Mouse (Mus musculus) hindbrain, embryonic 12.5 days (tissue): ENCODE results near the gene Melk. TPM values are rescaled to one million over a fixed set of nuclear protein-coding genes. Genes with fewer than 3 reads are reported as not detected.

Experiments
- ATAC-seq: fragments of 200-750 bp; cut with Nextera tagmentation; 2 replicates; pipeline ENCODE4 v1.8.0; 2017; ENCODE audit warnings: moderate TSS enrichment; ENCODE audit not compliant: low FRiP score
- H3K27ac ChIP-seq: fragments of 300-500 bp; sonication (generic); 2 replicates; pipeline ENCODE4 v1.5.1; 2016; ENCODE audit warnings: mild to moderate bottlenecking
- H3K27me3 ChIP-seq: fragments of 300-500 bp; sonication (generic); 2 replicates; pipeline ENCODE4 v1.6.1; 2016; ENCODE audit warnings: mild to moderate bottlenecking
- H3K36me3 ChIP-seq: fragments of 300-500 bp; sonication (generic); 2 replicates; pipeline ENCODE4 v1.6.1; 2016; ENCODE audit warnings: mild to moderate bottlenecking
- H3K4me1 ChIP-seq: fragments of 300-500 bp; sonication (generic); 2 replicates; pipeline ENCODE4 v1.6.1; 2016
- H3K4me2 ChIP-seq: fragments of 300-500 bp; sonication (generic); replicated peaks from 2 replicates; pipeline ENCODE4 v1.6.1; 2016; ENCODE audit warnings: mild to moderate bottlenecking
- H3K4me3 ChIP-seq: fragments of 300-500 bp; sonication (generic); 2 replicates; pipeline ENCODE4 v1.5.1; 2016; ENCODE audit warnings: mild to moderate bottlenecking
- H3K9ac ChIP-seq: fragments of 300-500 bp; sonication (generic); 2 replicates; pipeline ENCODE4 v1.6.1; 2016; ENCODE audit warnings: mild to moderate bottlenecking, moderate library complexity
- H3K9me3 ChIP-seq: fragments of 300-500 bp; sonication (generic); replicated peaks from 2 replicates; pipeline ENCODE4 v1.6.1; 2016; ENCODE audit warnings: mild to moderate bottlenecking
- WGBS: fragments of 180-500 bp; shearing (Covaris S2); methylation state at CpG from one replicate; pipeline ENCODE4 v1.1.7; 2016; 5-methylcytosine and 5-hydroxymethylcytosine counted together
- polyA plus RNA-seq: library from polyadenylated mRNA; unstranded; fragments of >200 nt; fragmentation: Nextera tagmentation; extraction: Ambion mirVana; gene quantifications from 2 replicates; pipeline ENCODE4 v1.2.1, GENCODE M21; 2016

Melk gene
- 32.0 and 33.7 TPM in 2 replicates for polyA plus RNA-seq

GRCm38 (mm10) chr4:44300781-44301750 is at the start of gene Melk:
Melk (plus strand) TSS chr4:44300876.
- H3K9me3 ChIP-seq, result no peaks in the 10 kb centered on the region
- H3K27me3 ChIP-seq, result no peaks in the 10 kb centered on the region
- peak within 1 kb of the TSS; percentile 75 for H3K4me2 ChIP-seq
- peak within 1 kb of the TSS; percentile 55; the same call in 1 of the 2 replicates for H3K27ac ChIP-seq
- peak; percentile 81 for ATAC-seq
- no peaks in the 10 kb centered on the region for H3K36me3 ChIP-seq
- H3K4me3 ChIP-seq, result peak within 1 kb of the TSS; percentile 77
- peak within 1 kb of the TSS; percentile 74 for H3K9ac ChIP-seq
- WGBS, result 1% methylated on average over 41 of the region's 41 CpGs
- H3K4me1 ChIP-seq, result peaks cover 15% of the 10 kb centered on the region

- H3K27ac ChIP-seq, result no peak overlapping the region; the same call in 1 of the 2 replicates
- H3K27me3 ChIP-seq, result 0 out of 2 replicates have a peak, but pooled peaks cover 2% of the 10 kb centered on the region
- H3K9ac ChIP-seq, result no peak overlapping the region
- no peak for ATAC-seq
- H3K9me3 ChIP-seq, result no peaks in the 10 kb centered on the region
- no peaks in the 10 kb centered on the region for H3K36me3 ChIP-seq
- H3K4me2 ChIP-seq, result no peak overlapping the region
- 84% methylated on average over 5 of the region's 5 CpGs for WGBS
- peaks cover 50% of the 10 kb centered on the region for H3K4me1 ChIP-seq
- no peak overlapping the region for H3K4me3 ChIP-seq
Observed at GRCm38 (mm10) chr4:44251521-44251920, 49.2 kb upstream of the Melk start.

- 8% methylated on average over 13 of the region's 13 CpGs for WGBS
- H3K4me1 ChIP-seq, result peaks cover 46% of the 10 kb centered on the region
- no peaks in the 10 kb centered on the region for H3K36me3 ChIP-seq
- H3K27ac ChIP-seq, result no peak overlapping the region; the same call in 1 of the 2 replicates
- no peak overlapping the region for H3K9ac ChIP-seq
- no peak for ATAC-seq
- H3K4me2 ChIP-seq, result no peak overlapping the region
- H3K27me3 ChIP-seq, result 0 out of 2 replicates have a peak, but pooled peaks cover 2% of the 10 kb centered on the region
- no peak overlapping the region for H3K4me3 ChIP-seq
- no peaks in the 10 kb centered on the region for H3K9me3 ChIP-seq
Observed at GRCm38 (mm10) chr4:44251966-44252916, 48.4 kb upstream of the Melk start.

- Histone ChIP-seq H3K9ac (no peak overlapping the region), H3K4me3 (no peak overlapping the region), H3K4me2 (peak overlapping the region; percentile 35), H3K27me3 (0 out of 2 replicates have a peak, but pooled peaks cover 2% of the 10 kb centered on the region), H3K4me1 (peaks cover 37% of the 10 kb centered on the region), H3K9me3 (no peaks in the 10 kb centered on the region), H3K27ac (no peak overlapping the region), H3K36me3 (no peaks in the 10 kb centered on the region)
- no peak for ATAC-seq
- WGBS, result 10% methylated on average over 6 of the region's 6 CpGs
Observed at GRCm38 (mm10) chr4:44253191-44253590, 47.5 kb upstream of the Melk start.

- Histone ChIP-seq H3K9ac (no peak overlapping the region), H3K4me2 (no peak overlapping the region), H3K4me1 (peaks cover 23% of the 10 kb centered on the region), H3K4me3 (no peak overlapping the region), H3K9me3 (no peaks in the 10 kb centered on the region), H3K27ac (no peak overlapping the region), H3K36me3 (no peaks in the 10 kb centered on the region), H3K27me3 (no peaks in the 10 kb centered on the region)
- 75% methylated on average over 5 of the region's 5 CpGs for WGBS
- ATAC-seq, result no peak
Observed at GRCm38 (mm10) chr4:44254579-44254978, 46.1 kb upstream of the Melk start.

- Histone ChIP-seq H3K36me3 (no peaks in the 10 kb centered on the region), H3K27me3 (no peaks in the 10 kb centered on the region), H3K27ac (no peak overlapping the region), H3K4me1 (no peaks in the 10 kb centered on the region), H3K4me3 (no peak overlapping the region), H3K9ac (no peak overlapping the region), H3K4me2 (no peak overlapping the region), H3K9me3 (no peaks in the 10 kb centered on the region)
- 85% methylated on average over 4 of the region's 4 CpGs for WGBS
- no peak for ATAC-seq
Observed at GRCm38 (mm10) chr4:44259126-44259525, 41.5 kb upstream of the Melk start.

- ATAC-seq, result no peak
- H3K4me3 ChIP-seq, result no peak overlapping the region
- H3K27ac ChIP-seq, result no peak overlapping the region
- no peaks in the 10 kb centered on the region for H3K27me3 ChIP-seq
- H3K4me2 ChIP-seq, result no peak overlapping the region
- H3K4me1 ChIP-seq, result no peaks in the 10 kb centered on the region
- WGBS, result 4% methylated on average over 10 of the region's 10 CpGs
- no peaks in the 10 kb centered on the region for H3K9me3 ChIP-seq
- no peaks in the 10 kb centered on the region for H3K36me3 ChIP-seq
- no peak overlapping the region for H3K9ac ChIP-seq
Observed at GRCm38 (mm10) chr4:44260244-44260643, 40.4 kb upstream of the Melk start.

GRCm38 (mm10) chr4:44265500-44265899 is 35.2 kb upstream of the Melk start:
- H3K27me3 ChIP-seq, result no peaks in the 10 kb centered on the region
- no peaks in the 10 kb centered on the region for H3K4me1 ChIP-seq
- no peak overlapping the region for H3K9ac ChIP-seq
- H3K9me3 ChIP-seq, result no peaks in the 10 kb centered on the region
- no peak overlapping the region for H3K27ac ChIP-seq
- ATAC-seq, result no peak
- no peak overlapping the region for H3K4me3 ChIP-seq
- H3K36me3 ChIP-seq, result no peaks in the 10 kb centered on the region
- no peak overlapping the region for H3K4me2 ChIP-seq
- 87% methylated on average over 3 of the region's 3 CpGs for WGBS

- ATAC-seq, result no peak
- Histone ChIP-seq H3K36me3 (no peaks in the 10 kb centered on the region), H3K4me3 (no peak overlapping the region), H3K9ac (no peak overlapping the region), H3K9me3 (no peaks in the 10 kb centered on the region), H3K27ac (no peak overlapping the region), H3K4me1 (no peaks in the 10 kb centered on the region), H3K4me2 (no peak overlapping the region), H3K27me3 (no peaks in the 10 kb centered on the region)
- 89% methylated on average over 6 of the region's 6 CpGs for WGBS
Observed at GRCm38 (mm10) chr4:44267437-44267836, 33.2 kb upstream of the Melk start.

GRCm38 (mm10) chr4:44269376-44269817 is 31.3 kb upstream of the Melk start:
- no peaks in the 10 kb centered on the region for H3K36me3 ChIP-seq
- no peaks in the 10 kb centered on the region for H3K9me3 ChIP-seq
- H3K4me2 ChIP-seq, result no peak overlapping the region
- no peak overlapping the region for H3K9ac ChIP-seq
- 90% methylated on average over 14 of the region's 14 CpGs for WGBS
- no peak overlapping the region for H3K27ac ChIP-seq
- H3K4me1 ChIP-seq, result no peaks in the 10 kb centered on the region
- no peaks in the 10 kb centered on the region for H3K27me3 ChIP-seq
- ATAC-seq, result no peak
- no peak overlapping the region for H3K4me3 ChIP-seq

GRCm38 (mm10) chr4:44271134-44271533 is 29.5 kb upstream of the Melk start:
- H3K27ac ChIP-seq, result no peak overlapping the region
- no peak overlapping the region for H3K9ac ChIP-seq
- no peaks in the 10 kb centered on the region for H3K9me3 ChIP-seq
- no peak overlapping the region for H3K4me2 ChIP-seq
- no peak for ATAC-seq
- no peaks in the 10 kb centered on the region for H3K4me1 ChIP-seq
- WGBS, result 75% methylated on average over 5 of the region's 5 CpGs
- no peaks in the 10 kb centered on the region for H3K36me3 ChIP-seq
- no peak overlapping the region for H3K4me3 ChIP-seq
- no peaks in the 10 kb centered on the region for H3K27me3 ChIP-seq
